Mouse (Mus musculus) hindbrain, embryonic 11.5 days (tissue): ENCODE measurements around the gene Leng1. TPM values are rescaled to one million over a fixed set of nuclear protein-coding genes. Genes with fewer than 3 reads are reported as not detected.

Experiments
- ATAC-seq: fragments of 200-750 bp; cut with Nextera tagmentation; 2 replicates; pipeline ENCODE4 v1.8.0; 2017; ENCODE audit warnings: mild to moderate bottlenecking, moderate TSS enrichment, moderate library complexity; ENCODE audit not compliant: low FRiP score
- DNase-seq: peaks from one replicate; pipeline ENCODE4 v3.0.0-alpha.2; 2015; ENCODE audit warnings: low spot score
- H3K27ac ChIP-seq: fragments of 300-500 bp; sonication (generic); 2 replicates; pipeline ENCODE4 v1.5.1; 2014; ENCODE audit warnings: mild to moderate bottlenecking, low read depth, low read length
- H3K27me3 ChIP-seq: fragments of 300-500 bp; sonication (generic); 2 replicates; pipeline ENCODE4 v1.6.1; 2014; ENCODE audit warnings: mild to moderate bottlenecking, low read length, moderate library complexity, mixed read lengths; ENCODE audit not compliant: control insufficient read depth, insufficient read depth
- H3K36me3 ChIP-seq: fragments of 300-500 bp; sonication (generic); 2 replicates; pipeline ENCODE4 v1.6.1; 2014; ENCODE audit warnings: mild to moderate bottlenecking, low read length, moderate library complexity, mixed read lengths; ENCODE audit not compliant: control insufficient read depth, insufficient read depth
- H3K4me1 ChIP-seq: fragments of 300-500 bp; sonication (generic); replicated peaks from 2 replicates; pipeline ENCODE4 v1.6.1; 2014; ENCODE audit warnings: low read length, mixed read lengths; ENCODE audit not compliant: control insufficient read depth, insufficient read depth
- H3K4me2 ChIP-seq: fragments of 300-500 bp; sonication (generic); replicated peaks from 2 replicates; pipeline ENCODE4 v1.6.1; 2014; ENCODE audit warnings: mild to moderate bottlenecking, low read depth, low read length
- H3K4me3 ChIP-seq: fragments of 300-500 bp; sonication (generic); 2 replicates; pipeline ENCODE4 v1.5.1; 2014; ENCODE audit warnings: low read depth, low read length
- H3K9ac ChIP-seq: fragments of 300-500 bp; sonication (generic); 2 replicates; pipeline ENCODE4 v1.6.1; 2014; ENCODE audit warnings: low read depth, low read length
- H3K9me3 ChIP-seq: fragments of 300-500 bp; sonication (generic); 2 replicates; pipeline ENCODE4 v1.6.1; 2016; ENCODE audit warnings: low read length; ENCODE audit not compliant: control insufficient read depth
- WGBS: fragments of 180-500 bp; shearing (Covaris S2); extraction: QIAGEN DNeasy Blood & Tissue Kit; methylation state at CpG from one replicate; pipeline ENCODE4 v1.1.7; 2014; 5-methylcytosine and 5-hydroxymethylcytosine counted together
- polyA plus RNA-seq: library from polyadenylated mRNA; unstranded; fragments of >200 nt; fragmentation: Nextera tagmentation; extraction: Ambion mirVana; gene quantifications from 2 replicates; pipeline ENCODE4 v1.2.1, GENCODE M21; 2014

Leng1 gene
- polyA plus RNA-seq, 1 experiment from 2014 or later, result 20.9 TPM

GRCm38 (mm10) chr7:3694076-3694948 lies 28.7 kb upstream of the Leng1 start:
- H3K4me1 ChIP-seq, result peaks cover 4% of the 10 kb centered on the region; the same call in 1 of the 2 replicates
- ATAC-seq (peak; percentile 48), DNase-seq (peak; percentile 80)
- peak overlapping the region; percentile 84 for H3K27ac ChIP-seq
- H3K27me3 ChIP-seq, result no peaks in the 10 kb centered on the region
- H3K36me3 ChIP-seq, result 0 out of 2 replicates have a peak, but pooled peaks cover 6% of the 10 kb centered on the region
- peak overlapping the region; percentile 68 for H3K4me3 ChIP-seq
- H3K9ac ChIP-seq, result peak overlapping the region; percentile 69
- WGBS, result 0% methylated on average over 37 of the region's 55 CpGs
- H3K9me3 ChIP-seq, result no peaks in the 10 kb centered on the region
- H3K4me2 ChIP-seq, result peak overlapping the region; percentile 83

- peaks cover 4% of the 10 kb centered on the region; the same call in 1 of the 2 replicates for H3K4me1 ChIP-seq
- 0 out of 2 replicates have a peak, but pooled peaks cover 6% of the 10 kb centered on the region for H3K36me3 ChIP-seq
- no peak for DNase-seq
- no peak for ATAC-seq
- H3K9ac ChIP-seq, result peak overlapping the region; percentile 69
- H3K27me3 ChIP-seq, result no peaks in the 10 kb centered on the region
- H3K9me3 ChIP-seq, result no peaks in the 10 kb centered on the region
- WGBS, result under 1% methylated on average over 18 of the region's 18 CpGs
- peak overlapping the region; percentile 83 for H3K4me2 ChIP-seq
- H3K27ac ChIP-seq, result peak overlapping the region; percentile 84
- H3K4me3 ChIP-seq, result peak overlapping the region; percentile 68
Measured at GRCm38 (mm10) chr7:3693809-3694075, 28.1 kb upstream of the Leng1 start.

GRCm38 (mm10) chr7:3692987-3693808 lies 27.6 kb upstream of the Leng1 start, which contains the start of gene Mboat7:
Gene Mboat7 (minus strand): TSS chr7:3693523.
- 0 out of 2 replicates have a peak, but pooled peaks cover 3% of the 10 kb centered on the region for H3K36me3 ChIP-seq
- DNase-seq (peak; percentile 96), ATAC-seq (peak; percentile 91)
- peak within 1 kb of the TSS; percentile 83 for H3K4me2 ChIP-seq
- H3K4me1 ChIP-seq, result peaks cover 4% of the 10 kb centered on the region; the same call in 1 of the 2 replicates
- H3K9ac ChIP-seq, result peak within 1 kb of the TSS; percentile 80
- no peaks in the 10 kb centered on the region for H3K27me3 ChIP-seq
- H3K27ac ChIP-seq, result peak within 1 kb of the TSS; percentile 84
- no peaks in the 10 kb centered on the region for H3K9me3 ChIP-seq
- peak within 1 kb of the TSS; percentile 68 for H3K4me3 ChIP-seq
- WGBS, result under 1% methylated on average over 55 of the region's 55 CpGs

GRCm38 (mm10) chr7:3692382-3692986 lies 26.8 kb upstream of the Leng1 start, which contains the start of gene Tsen34:
Gene Tsen34 (plus strand): TSS chr7:3692863.
- peak within 1 kb of the TSS; percentile 68 for H3K4me3 ChIP-seq
- peak within 1 kb of the TSS; percentile 84 for H3K27ac ChIP-seq
- no peaks in the 10 kb centered on the region for H3K27me3 ChIP-seq
- WGBS, result under 1% methylated on average over 49 of the region's 49 CpGs
- H3K4me2 ChIP-seq, result peak within 1 kb of the TSS; percentile 83
- no peaks in the 10 kb centered on the region for H3K36me3 ChIP-seq
- no peaks in the 10 kb centered on the region for H3K9me3 ChIP-seq
- peak within 1 kb of the TSS; percentile 80 for H3K9ac ChIP-seq
- peak; percentile 56 for DNase-seq
- peaks cover 4% of the 10 kb centered on the region; the same call in 1 of the 2 replicates for H3K4me1 ChIP-seq
- no peak for ATAC-seq

GRCm38 (mm10) chr7:3691919-3692318 lies 26.3 kb upstream of the Leng1 start:
- no peak for ATAC-seq

GRCm38 (mm10) chr7:3685400-3686187 lies 20.0 kb upstream of the Leng1 start:
- Histone ChIP-seq H3K4me3 (no peak overlapping the region), H3K27me3 (no peaks in the 10 kb centered on the region), H3K4me2 (no peak overlapping the region; the same call in 1 of the 2 replicates), H3K4me1 (no peaks in the 10 kb centered on the region), H3K36me3 (0 out of 2 replicates have a peak, but pooled peaks cover 3% of the 10 kb centered on the region), H3K27ac (no peak overlapping the region), H3K9ac (no peak overlapping the region), H3K9me3 (no peaks in the 10 kb centered on the region)
- 80% methylated on average over 31 of the region's 31 CpGs for WGBS
- DNase-seq (no peak), ATAC-seq (no peak)

More at GRCm38 (mm10) chr7:3691919-3692318, 26.3 kb upstream of the Leng1 start:
- no peaks in the 10 kb centered on the region for H3K9me3 ChIP-seq
- H3K4me3 ChIP-seq, result peak overlapping the region; percentile 68
- no peak overlapping the region for H3K27ac ChIP-seq
- no peaks in the 10 kb centered on the region for H3K36me3 ChIP-seq
- H3K9ac ChIP-seq, result peak overlapping the region; percentile 80
- WGBS, result 39% methylated on average over 3 of the region's 3 CpGs
- peak overlapping the region; percentile 83 for H3K4me2 ChIP-seq
- H3K4me1 ChIP-seq, result peaks cover 4% of the 10 kb centered on the region; the same call in 1 of the 2 replicates
- DNase-seq, result no peak
- H3K27me3 ChIP-seq, result no peaks in the 10 kb centered on the region

GRCm38 (mm10) chr7:3684698-3685097 lies 19.1 kb upstream of the Leng1 start:
- Histone ChIP-seq H3K9me3 (no peaks in the 10 kb centered on the region), H3K4me2 (no peak overlapping the region; the same call in 1 of the 2 replicates), H3K27me3 (no peaks in the 10 kb centered on the region), H3K36me3 (0 out of 2 replicates have a peak, but pooled peaks cover 3% of the 10 kb centered on the region), H3K9ac (no peak overlapping the region), H3K4me3 (no peak overlapping the region), H3K4me1 (no peaks in the 10 kb centered on the region), H3K27ac (peak overlapping the region; percentile 13; the same call in 1 of the 2 replicates)
- ATAC-seq (peak; percentile 18; the same call in 1 of the 2 replicates), DNase-seq (no peak)
- 77% methylated on average over 8 of the region's 8 CpGs for WGBS
